Mouse (Mus musculus) layer of hippocampus, postnatal 10 days (tissue): ENCODE measurements around the gene Gm49416. TPM values are rescaled to one million over a fixed set of nuclear protein-coding genes. Genes with fewer than 3 reads are reported as not detected.

Experiments used
- DNase-seq, 2 experiments: peaks; one replicate each; pipeline ENCODE4 v3.0.0; 2021; ENCODE audit warnings: low spot score in 2 of 2
- total RNA-seq, 2 experiments: library from RNA; stranded (reverse); gene quantifications; 2 replicates each; pipeline ENCODE4 v1.2.3; 2021

Gm49416 gene
- total RNA-seq, 2 experiments from 2014 or later: 3.8 to 4.6 TPM

DNA sequence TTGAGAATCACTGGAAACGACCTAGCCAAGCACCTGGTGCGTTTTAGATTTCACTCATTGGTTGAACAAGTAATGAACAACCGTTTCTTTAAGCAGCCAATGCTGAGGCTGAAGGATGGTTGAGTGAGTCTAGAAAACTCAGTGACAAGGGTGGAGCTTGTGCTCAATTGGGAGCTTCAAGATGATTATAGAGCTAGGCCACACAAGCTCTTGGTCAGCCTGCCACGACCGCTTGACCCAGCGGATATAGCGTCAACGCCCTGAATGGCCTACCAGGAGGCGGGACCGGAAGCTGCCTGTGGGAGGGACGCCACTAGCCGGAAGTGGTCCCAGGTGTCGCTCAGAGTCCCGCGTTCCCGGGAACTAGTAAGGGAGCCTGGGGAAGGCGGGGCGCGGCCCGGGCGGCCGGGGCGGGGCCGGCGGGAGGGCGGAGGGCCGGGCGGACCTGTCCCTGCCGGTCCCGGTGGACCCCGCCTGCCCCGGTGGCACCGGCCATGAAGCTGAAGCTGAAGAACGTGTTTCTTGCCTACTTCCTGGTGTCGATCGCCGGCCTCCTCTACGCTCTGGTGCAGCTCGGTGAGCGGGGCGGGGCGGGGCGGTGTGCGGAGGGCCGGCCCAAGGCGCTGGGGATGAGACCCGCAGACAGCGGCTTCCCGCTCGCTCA, 31.5 kb downstream of the Gm49416 start, which contains the start of gene B3gat3:
Gene B3gat3 (plus strand): TSS at position 302 of the 664 bp plus-strand sequence.
- DNase-seq: peak; percentile 90 to 92

DNA sequence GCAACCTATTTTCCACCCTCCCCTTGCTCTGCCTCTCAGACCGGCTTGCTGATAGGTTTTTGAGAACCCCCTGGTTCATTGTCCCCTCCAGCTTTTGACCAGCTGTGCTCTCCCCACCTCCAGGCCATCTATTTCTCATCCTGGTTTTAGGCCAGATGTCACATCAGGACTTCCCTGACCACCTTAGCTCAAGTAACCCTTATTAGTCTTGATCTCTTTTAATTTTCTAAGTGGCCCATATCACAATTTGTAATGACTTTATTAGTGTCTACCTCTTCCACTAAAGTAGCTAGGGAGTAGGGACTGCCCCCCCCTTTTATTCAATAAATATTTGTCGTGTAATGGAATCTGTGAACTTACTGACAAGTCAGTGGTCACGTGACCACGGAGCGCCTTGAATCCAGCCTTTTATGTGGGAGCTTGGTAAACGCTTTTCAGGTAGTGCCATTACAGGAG, 32.1 kb downstream of the Gm49416 start:
- no peak for DNase-seq

DNA sequence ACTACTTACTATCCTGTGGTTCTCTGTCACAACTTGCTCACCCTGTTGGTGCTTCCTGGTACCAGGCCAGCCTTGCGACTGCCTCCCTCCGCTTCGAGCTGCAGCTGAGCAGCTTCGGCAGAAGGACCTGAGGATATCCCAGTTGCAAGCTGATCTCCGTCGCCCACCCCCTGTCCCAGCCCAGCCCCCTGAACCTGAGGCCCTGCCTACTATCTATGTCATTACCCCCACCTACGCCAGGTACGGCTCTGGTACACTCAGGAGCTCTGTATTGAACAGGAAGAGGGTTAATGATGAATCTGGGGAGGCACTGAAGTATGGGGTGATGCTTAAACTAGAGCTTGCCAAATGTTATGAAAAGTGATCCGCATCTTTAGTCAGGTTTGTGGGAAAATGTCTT, 33.0 kb downstream of the Gm49416 start:
- DNase-seq: no peak

DNA sequence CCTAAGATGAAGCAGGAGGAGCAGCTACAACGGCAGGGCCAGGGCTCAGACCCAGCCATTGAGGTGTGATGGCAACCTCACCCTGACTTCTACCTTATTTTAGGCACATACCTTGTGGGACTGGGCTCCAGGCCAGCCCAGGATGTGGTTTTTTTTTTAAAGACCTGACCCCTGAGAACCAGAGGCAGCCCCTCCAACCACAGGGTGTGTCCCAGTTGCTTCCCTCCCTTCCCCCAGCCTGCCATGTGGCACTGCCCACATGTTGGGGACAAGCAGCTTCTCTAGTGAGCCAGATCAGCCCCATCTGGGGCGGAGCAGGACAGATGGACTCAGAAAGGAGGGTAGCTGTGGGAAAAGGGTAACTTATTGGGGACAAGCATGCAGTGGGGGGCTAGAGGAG, 38.0 kb downstream of the Gm49416 start:
- no peak for DNase-seq

DNA sequence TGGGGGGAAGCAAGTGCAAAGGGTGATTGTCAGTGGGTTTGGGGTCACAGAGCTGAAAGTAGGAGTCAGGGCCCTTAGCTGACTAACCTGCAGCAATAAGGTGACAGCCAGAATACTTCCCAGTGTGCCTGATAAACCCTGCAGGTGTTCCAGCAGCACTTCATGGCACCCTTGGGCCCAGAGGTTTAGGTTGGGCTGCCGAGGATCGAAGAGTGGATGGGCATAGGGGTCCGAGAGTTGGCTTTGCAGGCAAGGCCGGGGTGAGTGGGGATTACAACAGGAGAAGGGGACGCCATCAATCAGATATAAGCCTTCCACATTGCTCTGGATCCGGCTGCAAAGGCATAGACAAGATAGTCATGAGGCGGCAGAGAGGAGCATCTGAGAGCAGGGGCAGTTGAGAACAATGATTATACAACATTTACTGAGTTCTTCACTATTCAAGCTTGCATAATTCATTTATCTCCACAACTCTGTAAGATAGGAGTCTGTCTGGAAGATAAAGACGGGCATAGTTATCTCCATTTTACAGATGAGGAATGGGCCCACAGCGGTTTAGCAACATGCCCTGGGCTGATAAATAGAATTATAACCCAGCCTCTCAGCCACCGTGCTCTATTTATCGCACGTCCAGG, 39.3 kb downstream of the Gm49416 start:
- DNase-seq: no peak

DNA sequence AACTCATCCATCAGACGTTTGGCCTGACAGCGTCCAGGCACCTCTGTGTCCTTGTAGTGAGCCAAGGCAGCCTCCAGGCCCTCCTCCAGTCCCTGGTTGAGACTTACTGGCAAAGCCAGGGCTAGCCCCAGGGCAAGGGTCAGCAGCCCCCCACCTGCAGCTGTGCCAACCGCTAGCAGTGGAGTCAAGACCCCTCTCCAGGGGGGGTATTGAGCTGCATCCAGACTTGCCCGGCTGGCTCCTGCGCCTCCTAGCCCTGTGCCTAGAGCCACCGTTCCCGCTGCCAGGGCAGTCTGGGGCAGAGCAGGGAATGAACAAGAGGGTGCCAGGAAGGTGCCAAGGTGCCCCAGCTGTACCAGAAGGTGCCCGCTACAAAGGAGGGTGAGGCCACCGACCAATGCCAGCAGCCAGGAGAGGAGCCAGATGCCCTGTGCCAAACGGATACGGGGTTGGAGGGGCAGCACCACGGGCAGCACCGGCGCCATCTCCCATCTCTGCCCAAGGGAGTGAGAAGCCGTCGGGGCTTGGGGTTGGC, 40.0 kb downstream of the Gm49416 start:
- DNase-seq: no peak

DNA sequence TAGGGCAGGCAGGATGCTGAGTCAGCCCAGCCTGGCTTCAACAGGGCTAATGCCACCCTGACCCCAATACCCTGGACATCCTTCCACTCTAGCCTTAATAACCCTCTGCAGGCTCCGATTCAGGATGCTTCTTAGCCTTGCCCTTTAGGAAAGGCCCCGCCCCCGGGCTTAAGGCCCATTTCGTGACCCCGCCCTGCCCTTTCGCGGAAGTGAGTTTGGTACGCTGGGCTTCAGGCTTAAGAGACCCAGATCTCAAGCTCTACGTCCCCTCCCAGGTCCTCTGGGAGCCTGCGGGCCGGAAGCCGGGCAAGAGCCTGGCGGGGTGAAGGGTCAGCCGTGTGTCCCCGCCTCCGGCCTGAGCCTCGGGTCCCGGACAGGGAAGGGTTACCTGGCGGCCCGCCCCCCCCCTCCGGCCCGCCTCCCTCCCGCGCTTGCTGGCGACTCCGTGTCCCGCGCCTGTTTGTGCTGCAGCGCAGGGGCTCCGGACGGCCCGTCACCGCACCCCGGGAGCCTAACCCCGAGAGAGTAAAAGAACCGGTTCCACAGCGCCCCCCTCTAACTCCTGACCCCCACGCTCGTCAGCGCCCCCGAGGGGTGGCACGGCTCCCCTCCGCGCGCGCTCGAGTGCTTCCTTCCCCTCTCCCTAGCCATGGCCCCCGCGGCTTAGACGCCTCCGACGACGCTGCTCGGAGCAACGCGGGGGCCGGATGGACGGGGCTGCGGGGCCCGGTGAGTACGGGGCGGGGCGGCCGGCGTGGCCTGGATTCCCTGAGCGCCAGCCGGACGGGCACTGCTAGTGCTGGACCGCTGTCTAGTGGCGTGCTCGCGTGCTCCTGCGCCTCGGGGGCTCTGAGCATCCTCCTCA, 40.7 kb downstream of the Gm49416 start, which contains the start of the genes Rom1 and Eml3:
Gene Rom1 (minus strand): TSS at position 133 of the 865 bp plus-strand sequence.
Gene Eml3 (plus strand): TSS at position 329 of the 865 bp plus-strand sequence.
- peak; percentile 68 to 74 for DNase-seq

DNA sequence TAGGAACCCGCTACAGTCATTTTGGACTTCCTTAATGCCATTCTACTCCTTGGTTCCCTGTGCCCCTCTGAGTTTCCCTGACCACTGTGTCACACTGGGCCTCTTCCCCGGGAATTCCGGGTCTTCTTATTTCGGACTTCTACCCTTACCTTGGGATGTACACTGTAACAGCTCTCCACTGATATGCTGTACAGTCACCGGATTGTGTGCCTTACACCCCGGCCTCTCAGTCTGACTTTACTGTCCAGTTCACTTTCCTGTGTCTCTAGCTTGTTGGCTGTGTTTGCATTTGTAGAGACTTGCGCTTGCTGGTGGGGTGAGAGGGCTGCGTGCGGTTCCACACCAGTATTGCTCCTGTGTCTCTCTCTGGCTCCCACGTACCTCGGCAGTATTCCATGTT, 41.4 kb downstream of the Gm49416 start:
- no peak for DNase-seq

DNA sequence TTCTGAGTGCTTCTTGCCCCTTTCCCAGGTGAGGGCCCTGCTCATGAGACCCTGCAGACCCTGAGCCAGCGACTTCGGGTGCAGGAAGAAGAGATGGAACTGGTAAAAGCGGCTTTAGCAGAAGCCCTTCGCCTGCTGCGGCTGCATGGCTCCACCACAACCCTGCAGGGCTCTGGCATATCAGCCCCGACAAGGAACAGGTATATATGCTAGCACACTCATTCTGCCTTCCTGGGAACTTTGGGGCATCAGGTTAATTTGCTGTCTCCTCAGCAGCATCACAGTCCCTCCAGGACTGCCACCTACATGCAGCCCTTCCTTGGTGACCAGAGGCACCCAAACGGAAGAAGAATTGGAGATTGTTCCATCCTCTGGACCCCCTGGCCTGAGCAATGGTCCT, 42.0 kb downstream of the Gm49416 start:
- DNase-seq: no peak

DNA sequence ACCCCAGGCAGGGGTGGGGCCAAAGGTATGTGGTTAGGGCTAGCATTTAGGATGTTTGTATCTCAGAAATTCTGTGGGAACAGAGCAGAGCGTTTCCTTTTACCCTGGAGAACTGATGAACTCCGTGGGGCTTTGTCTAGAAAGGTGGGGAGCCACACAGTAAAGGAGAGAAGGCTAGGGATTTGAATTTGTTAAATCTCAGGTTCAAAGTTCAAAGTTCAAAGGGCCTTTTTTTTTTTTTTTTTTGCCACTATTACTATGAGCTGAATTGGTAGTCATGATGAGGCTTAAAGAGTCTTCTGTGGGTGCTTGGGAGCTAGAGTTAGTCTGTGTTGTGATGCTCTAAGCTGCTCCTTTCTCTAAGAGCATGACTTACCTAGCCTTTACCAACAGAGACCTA, 48.0 kb downstream of the Gm49416 start:
- DNase-seq: no peak

DNA sequence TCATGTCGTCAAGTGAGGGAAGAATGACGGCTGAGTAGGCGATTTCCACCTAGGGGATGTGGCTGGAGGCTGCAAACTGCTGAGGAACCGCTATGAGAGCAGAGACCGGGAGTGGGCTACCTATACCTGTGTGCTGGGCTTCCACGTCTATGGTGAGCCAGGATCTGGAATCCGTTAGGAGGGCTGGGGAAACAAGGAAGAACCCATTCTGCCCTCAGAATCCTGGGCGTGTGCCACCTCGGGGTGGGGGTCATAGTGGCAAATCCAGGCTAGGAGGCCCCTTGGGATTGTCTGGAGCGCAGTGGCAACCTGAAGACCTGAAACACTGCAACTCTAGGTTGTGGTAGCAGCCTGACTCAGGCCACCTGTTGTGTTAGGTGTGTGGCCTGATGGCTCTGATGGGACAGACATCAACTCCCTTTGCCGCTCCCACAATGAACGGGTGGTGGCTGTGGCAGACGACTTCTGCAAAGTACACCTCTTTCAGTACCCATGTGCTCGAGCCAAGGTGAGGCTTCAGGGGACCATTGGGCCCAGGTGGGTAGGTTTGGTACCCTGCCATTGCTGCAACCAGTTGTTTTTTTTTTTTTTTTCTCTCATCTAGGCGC, 51.9 kb downstream of the Gm49416 start:
- no peak for DNase-seq

DNA sequence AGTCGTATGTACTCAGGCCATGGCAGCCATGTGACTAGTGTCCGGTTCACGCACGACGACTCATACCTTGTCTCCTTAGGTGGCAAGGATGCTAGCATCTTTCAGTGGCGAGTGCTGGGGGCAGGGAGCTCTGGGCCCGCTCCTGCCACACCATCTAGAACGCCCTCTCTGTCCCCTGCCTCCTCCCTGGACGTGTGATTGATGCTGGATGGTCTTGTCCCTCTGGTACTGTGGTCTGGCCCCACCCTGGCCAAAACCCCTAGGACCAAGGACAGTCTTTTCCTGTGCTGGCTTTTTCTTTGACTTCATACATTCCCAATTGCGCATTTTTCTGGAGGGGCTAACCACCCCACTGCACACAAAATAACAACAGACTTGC, 52.4 kb downstream of the Gm49416 start:
- no peak for DNase-seq

DNA sequence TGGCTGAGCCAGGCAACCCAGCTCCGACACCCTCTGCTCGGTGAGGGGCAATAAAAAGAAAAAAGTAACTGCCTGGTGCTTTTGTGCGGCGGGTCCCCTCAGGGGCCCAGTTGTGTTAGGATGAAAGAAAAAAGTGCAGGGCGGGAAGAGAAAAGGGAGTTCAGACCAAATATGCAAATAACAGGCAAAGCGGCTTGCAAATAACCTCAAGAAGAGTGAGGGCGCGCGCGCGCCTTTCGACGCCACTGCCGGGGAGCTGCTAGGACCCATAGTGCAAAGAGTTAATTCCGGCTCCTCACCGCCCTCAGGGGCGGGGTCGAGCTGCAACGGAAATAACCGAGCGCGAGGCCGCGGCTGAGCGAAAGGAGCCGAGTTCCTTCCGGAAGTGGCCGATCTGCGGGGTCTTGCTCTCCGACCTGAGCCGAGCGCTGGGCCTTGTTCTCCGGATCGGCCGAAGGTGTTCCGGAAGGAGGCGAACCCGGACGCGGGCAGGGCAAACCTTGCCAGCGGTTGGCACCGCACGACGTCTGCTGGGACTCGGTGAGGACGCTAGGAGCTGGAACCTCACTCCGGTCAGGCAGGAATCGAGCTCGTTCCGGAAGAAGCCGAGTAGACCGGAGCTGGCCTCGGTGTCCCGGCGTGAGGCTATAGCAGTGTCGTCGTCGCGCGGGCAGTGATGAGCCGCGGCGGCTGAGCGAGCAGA, 52.9 kb downstream of the Gm49416 start, which contains the start of gene Mta2:
Gene Mta2 (plus strand): TSS at position 361 of the 703 bp plus-strand sequence.
- DNase-seq: peak; percentile 98

DNA sequence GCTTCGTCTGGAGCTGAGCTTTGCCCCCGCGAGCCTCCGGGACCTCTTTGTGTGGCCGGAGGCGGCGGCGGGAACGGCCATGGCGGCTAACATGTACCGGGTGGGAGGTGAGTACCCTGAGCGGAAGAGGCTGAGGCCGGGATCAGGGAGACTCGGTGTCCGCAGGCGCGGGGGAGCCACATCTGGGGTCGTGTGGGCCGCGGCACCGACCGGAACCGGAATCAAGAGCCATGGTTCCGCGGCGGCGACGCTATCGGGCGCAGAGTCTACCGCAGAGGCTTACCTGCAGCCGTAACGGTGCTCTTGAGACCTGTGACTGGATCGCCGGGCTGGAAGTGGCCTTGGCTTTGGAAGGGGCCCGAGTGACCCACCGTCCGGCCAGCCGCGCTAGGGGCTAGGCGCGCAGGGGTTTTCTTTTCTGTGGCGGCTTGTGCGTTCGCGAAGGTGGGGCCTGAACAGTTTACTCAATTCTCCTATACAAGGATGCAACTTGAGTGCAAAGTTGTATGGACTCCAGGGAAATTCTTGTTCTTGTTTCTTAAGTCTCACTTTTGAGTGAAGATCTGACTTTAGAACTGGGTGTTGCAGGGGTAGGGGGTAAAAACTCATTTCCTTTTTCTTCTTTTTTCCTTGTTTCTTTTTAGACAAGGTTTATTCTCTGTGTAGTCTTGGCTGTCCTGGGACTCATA, 53.7 kb downstream of the Gm49416 start:
- no peak for DNase-seq

DNA sequence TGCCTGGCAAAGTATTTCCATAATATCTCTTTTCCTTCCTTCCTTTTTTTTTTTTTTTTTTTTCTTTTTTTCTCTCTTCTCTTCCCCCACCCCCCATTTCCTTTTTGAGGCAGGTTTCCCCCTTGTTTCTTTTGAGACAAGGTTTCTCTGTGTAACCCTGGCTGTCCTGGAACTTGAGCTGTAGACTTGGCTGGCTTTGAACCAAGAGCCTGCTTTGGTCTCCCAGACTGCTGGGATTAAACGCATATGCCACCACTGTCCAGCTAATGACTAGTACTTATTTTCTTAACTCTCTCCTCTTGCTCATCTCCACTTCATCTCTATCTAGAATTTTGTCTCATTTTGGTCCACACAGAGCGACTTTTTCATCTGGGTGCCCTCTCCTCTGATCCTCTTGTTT, 54.3 kb downstream of the Gm49416 start:
- DNase-seq: no peak

DNA sequence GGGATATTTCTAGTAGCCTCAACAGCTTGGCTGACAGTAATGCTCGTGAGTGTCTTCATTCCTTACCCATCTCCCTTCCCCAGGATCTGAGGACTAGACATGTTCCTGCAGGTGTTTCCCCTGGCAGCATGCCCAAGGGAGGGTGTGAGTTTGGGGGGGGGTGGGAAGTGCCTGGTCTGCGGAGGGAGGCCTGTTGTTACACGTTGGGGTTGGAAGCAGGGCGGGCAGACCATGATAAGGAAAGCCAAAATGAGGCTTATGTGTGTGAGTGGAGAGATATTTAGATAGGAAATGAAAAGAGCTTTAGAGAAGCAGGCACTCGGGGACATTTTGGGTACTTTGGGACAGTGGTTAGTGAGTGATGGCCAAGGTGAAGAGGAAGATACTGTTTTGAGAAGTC, 55.3 kb downstream of the Gm49416 start:
- no peak for DNase-seq

DNA sequence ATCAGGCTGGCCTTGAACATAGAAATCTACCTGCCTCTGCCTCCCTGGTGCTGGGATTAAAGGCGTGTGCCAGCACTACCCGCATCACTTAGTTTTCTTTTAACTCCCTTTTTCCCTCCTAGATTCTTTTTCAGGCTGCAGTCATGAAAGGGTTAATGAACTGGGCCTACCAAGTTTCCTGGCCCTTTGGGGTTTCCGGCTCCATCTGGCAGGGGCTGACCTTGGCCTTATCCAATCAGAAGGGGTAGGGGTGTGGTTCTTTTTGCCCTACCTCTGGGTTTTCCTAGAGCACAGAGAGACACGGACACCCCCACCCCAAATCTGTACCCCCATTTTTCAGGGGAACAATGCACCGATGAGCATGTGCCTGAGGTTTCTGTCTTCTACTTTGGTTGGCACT, 56.0 kb downstream of the Gm49416 start:
- DNase-seq: peak; percentile 62 to 69
